Mouse (Mus musculus) CH12.LX (cell line): ENCODE measurements at regions not wholly inside any gene's neighbourhood (a gene's known extent, or its start where the extent isn't known, plus 50 kb on each side); places are given as distances from the start of the nearest gene placed in this dataset.
"Not testable (repeated sequence)": the region's sequence is repeated elsewhere in the genome, so short reads cannot be mapped to it uniquely, and the experiment has no call there.

Experiments used
- DNase-seq: peaks from one replicate; pipeline ENCODE4 v3.0.0-alpha.2; 2013; ENCODE audit errors: extremely low read depth
- H3K27ac ChIP-seq: 2 replicates; pipeline ENCODE4 v1.5.1; 2012; ENCODE audit warnings: low read depth, mild to moderate bottlenecking, control low read depth, moderate library complexity; ENCODE audit not compliant: insufficient read depth
- H3K27me3 ChIP-seq: replicated peaks from 2 replicates; pipeline ENCODE3; 2012; ENCODE audit warnings: inconsistent platforms
- H3K36me3 ChIP-seq, 2 experiments: replicated peaks in 1 of 2; 2 replicates each; pipeline versions ENCODE3 to v1.6.1; 2012; ENCODE audit warnings: inconsistent platforms in 1 of 2, low read length in 1 of 2, mild to moderate bottlenecking in 1 of 2, mixed read lengths in 1 of 2, moderate library complexity in 1 of 2; ENCODE audit not compliant: control insufficient read depth in 1 of 2, insufficient read depth in 1 of 2
- H3K4me1 ChIP-seq, 2 experiments: 2 replicates each; pipeline ENCODE4 v1.6.1; 2012; ENCODE audit warnings: inconsistent platforms in 1 of 2, moderate library complexity in 1 of 2; ENCODE audit not compliant: insufficient read depth in 2 of 2, control insufficient read depth in 1 of 2
- H3K4me2 ChIP-seq: 2 replicates; pipeline ENCODE4 v1.6.1; 2012; ENCODE audit warnings: low read depth, mild to moderate bottlenecking, control low read depth; ENCODE audit not compliant: poor library complexity, insufficient read depth, severe bottlenecking
- H3K4me3 ChIP-seq, 3 experiments: fragments of 150-350 bp in 1 of 3; sonication (generic) in 1 of 3; replicated peaks in 1 of 3; 2 replicates each; pipeline versions ENCODE3 to v1.5.1; 2011 to 2012; ENCODE audit warnings: low read depth in 2 of 3, low read length in 2 of 3, mild to moderate bottlenecking in 2 of 3, moderate library complexity in 2 of 3, control low read depth in 1 of 3, improper control_type of control experiment in 1 of 3, inconsistent platforms in 1 of 3, mixed read lengths in 1 of 3; ENCODE audit not compliant: poor library complexity in 1 of 3
- H3K79me2 ChIP-seq: replicated peaks from 2 replicates; pipeline ENCODE4 v1.6.1; 2012; ENCODE audit warnings: mild to moderate bottlenecking, moderate library complexity; ENCODE audit not compliant: control insufficient read depth, poor library complexity, insufficient read depth, severe bottlenecking; ENCODE audit errors: extremely low read depth
- H3K9ac ChIP-seq: 2 replicates; pipeline ENCODE4 v1.6.1; 2012; ENCODE audit warnings: low read depth, mild to moderate bottlenecking, control low read depth, moderate library complexity; ENCODE audit not compliant: insufficient read depth
- H3K9me3 ChIP-seq: replicated peaks from 2 replicates; pipeline ENCODE3; 2012; ENCODE audit warnings: low read length, inconsistent platforms, mixed read lengths
- E2F4 ChIP-seq: IDR thresholded peaks from 2 replicates; pipeline ENCODE4 v1.6.1; 2011; ENCODE audit warnings: low read depth, low read length, improper control_type of control experiment; ENCODE audit not compliant: insufficient replicate concordance
- ELF1 ChIP-seq: IDR thresholded peaks from 2 replicates; pipeline ENCODE4 v1.6.1; 2014; ENCODE audit warnings: low read depth, mild to moderate bottlenecking, inconsistent platforms, low read length, improper control_type of control experiment
- EP300 ChIP-seq: IDR thresholded peaks from 2 replicates; pipeline ENCODE4 v1.6.1; 2011; ENCODE audit warnings: low read length, improper control_type of control experiment
- KAT2A ChIP-seq: IDR thresholded peaks from 2 replicates; pipeline ENCODE4 v1.6.1; 2012; ENCODE audit warnings: low read length, improper control_type of control experiment, inconsistent platforms; ENCODE audit not compliant: insufficient replicate concordance
- PAX5 ChIP-seq: IDR thresholded peaks from 2 replicates; pipeline ENCODE4 v1.6.1; 2012; ENCODE audit warnings: low read length, inconsistent platforms, mixed read lengths
- POLR2AphosphoS2 ChIP-seq: IDR thresholded peaks from 2 replicates; pipeline ENCODE4 v1.6.1; 2011; ENCODE audit warnings: low read depth, low read length, improper control_type of control experiment
- RCOR1 ChIP-seq: conservative IDR thresholded peaks from 2 replicates; pipeline ENCODE4 v1.6.1; 2012; ENCODE audit warnings: low read depth, mild to moderate bottlenecking, inconsistent platforms, low read length, improper control_type of control experiment
- SIN3A ChIP-seq: IDR thresholded peaks from 2 replicates; pipeline ENCODE4 v1.6.1; 2012; ENCODE audit warnings: low read length, improper control_type of control experiment, inconsistent platforms
- SMC3 ChIP-seq: IDR thresholded peaks from 2 replicates; pipeline ENCODE4 v1.6.1; 2011; ENCODE audit warnings: low read depth, low read length, improper control_type of control experiment
- TBP ChIP-seq: conservative IDR thresholded peaks from 2 replicates; pipeline ENCODE4 v1.6.1; 2011; ENCODE audit warnings: low read depth, low read length, improper control_type of control experiment
- USF2 ChIP-seq: conservative IDR thresholded peaks from 2 replicates; pipeline ENCODE4 v1.6.1; 2011; ENCODE audit warnings: low read depth, low read length, improper control_type of control experiment
- ZMIZ1 ChIP-seq: IDR thresholded peaks from 2 replicates; pipeline ENCODE4 v1.6.1; 2012; ENCODE audit warnings: low read depth, mild to moderate bottlenecking, inconsistent platforms, low read length, improper control_type of control experiment
- ZNF384 ChIP-seq: IDR thresholded peaks from 2 replicates; pipeline ENCODE4 v1.6.1; 2012; ENCODE audit warnings: low read depth, low read length, improper control_type of control experiment, inconsistent platforms
- dilution Hi-C: fragments of 300-500 bp; cut with MboI; formaldehyde crosslinking; loops from 2 replicates; pipeline ENCODE4 v1.14.3; 2020; ENCODE audit warnings: low sequenced_read_pairs; ENCODE audit not compliant: extremely low pct_unique_long_range_greater_than_20kb, extremely low pct_ligation_motif_present
- in situ Hi-C: fragments of 300-500 bp; cut with MboI; formaldehyde crosslinking; loops from 3 replicates; pipeline ENCODE4 v1.14.3; 2019; ENCODE audit warnings: low sequenced_read_pairs, low pct_ligation_motif_present, low pct_unique_long_range_greater_than_20kb, mixed read lengths

DNA sequence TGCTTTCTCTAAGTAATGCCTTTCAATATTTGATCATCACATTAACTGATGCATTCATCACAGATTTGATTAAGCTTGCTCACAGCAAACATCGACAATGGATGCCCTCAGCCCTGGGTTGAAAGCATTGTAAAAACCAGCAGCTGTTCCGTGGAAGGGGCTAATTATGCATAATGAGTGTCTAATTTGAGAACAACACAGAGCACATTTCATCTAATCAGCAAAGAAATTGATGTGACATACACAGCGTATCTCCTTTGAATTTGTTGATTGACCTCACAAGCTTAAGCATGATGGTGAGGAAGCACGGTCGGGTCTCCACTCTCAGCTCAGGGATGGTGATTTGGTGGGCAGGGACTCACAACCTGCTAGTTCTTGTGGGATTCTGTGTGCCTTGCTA is 84.0 kb upstream of the Ttc29 start:
- Histone ChIP-seq H3K4me3 (no peak overlapping the region), H3K4me2 (no peak overlapping the region), H3K27ac (no peak overlapping the region), H3K27me3 (no peaks in the 10 kb centered on the region), H3K9ac (no peak overlapping the region), H3K9me3 (no peaks in the 10 kb centered on the region), H3K4me1 (no peaks in the 10 kb centered on the region), H3K36me3 (no peaks in the 10 kb centered on the region), H3K79me2 (no peaks in the 10 kb centered on the region)
- in situ Hi-C loops: loop anchor here (10.0 kb wide), 1 partner anchor 64 kb away; no protein-coding TSS in a partner anchor
- dilution Hi-C loops: no loop called here
- DNase-seq: no peak
- TF ChIP-seq USF2 (no peak), ELF1 (no peak), KAT2A (no peak)

DNA sequence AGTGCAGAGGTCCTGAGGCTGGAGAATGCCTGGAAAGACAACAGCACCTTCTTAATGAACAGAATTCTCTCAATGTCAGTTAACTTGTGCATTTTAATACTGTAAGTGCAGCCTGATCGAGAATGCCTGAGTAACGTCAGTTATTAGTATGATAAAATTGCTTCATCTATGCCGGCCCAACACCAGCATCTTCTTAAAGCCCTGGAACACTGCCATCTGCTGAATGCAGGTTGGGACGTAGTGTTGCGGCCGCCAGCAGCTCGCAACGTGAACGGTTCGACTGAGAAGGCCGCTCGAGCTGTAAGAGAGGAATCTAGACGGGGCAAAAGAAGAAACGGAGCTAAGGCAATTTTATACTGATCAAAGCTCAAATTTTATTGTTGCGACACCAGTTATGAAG is 73.6 kb upstream of the Ttc29 start:
- H3K9ac ChIP-seq, H3K27me3 ChIP-seq, H3K4me3 ChIP-seq, H3K4me1 ChIP-seq, dilution Hi-C loops, H3K27ac ChIP-seq, H3K36me3 ChIP-seq, DNase-seq, H3K9me3 ChIP-seq, H3K4me2 ChIP-seq, H3K79me2 ChIP-seq, in situ Hi-C loops: not testable (repeated sequence)

DNA sequence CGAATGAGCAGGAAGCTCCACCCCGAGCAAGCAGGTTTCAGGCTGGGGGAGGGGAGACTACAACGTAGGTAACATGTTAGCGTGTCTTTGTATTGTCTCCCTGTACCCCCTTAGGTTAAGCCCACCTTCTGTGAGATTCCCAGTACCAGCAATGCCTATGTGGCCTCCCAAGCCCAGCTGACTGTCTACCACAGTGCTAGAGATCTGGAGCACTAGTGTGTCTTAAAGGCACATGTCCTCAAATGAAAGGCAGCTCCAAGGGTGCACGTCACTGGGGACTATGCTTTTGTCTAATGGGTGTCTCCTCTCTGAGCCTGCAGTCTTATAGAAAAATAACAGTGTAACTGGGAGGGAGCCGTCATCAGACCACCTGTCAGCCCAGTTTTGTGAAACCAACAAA is 65.9 kb upstream of the Ttc29 start:
- in situ Hi-C loops (no loop called here), dilution Hi-C loops (no loop called here)
- no peak overlapping the region for H3K27ac ChIP-seq
- no peak overlapping the region for H3K4me2 ChIP-seq
- no peak for TF ChIP-seq SIN3A
- no peak for TF ChIP-seq ZNF384
- no peak for TF ChIP-seq ELF1
- no peak for TF ChIP-seq RCOR1
- TF ChIP-seq TBP: no peak
- TF ChIP-seq ZMIZ1: no peak
- TF ChIP-seq E2F4: no peak
- TF ChIP-seq SMC3: no peak
- TF ChIP-seq PAX5: no peak
- TF ChIP-seq POLR2AphosphoS2: no peak
- no peak for TF ChIP-seq EP300
- H3K79me2 ChIP-seq: no peaks in the 10 kb centered on the region
- no peaks in the 10 kb centered on the region for H3K27me3 ChIP-seq
- H3K9ac ChIP-seq: no peak overlapping the region
- H3K4me1 ChIP-seq: no peaks in the 10 kb centered on the region
- no peaks in the 10 kb centered on the region for H3K36me3 ChIP-seq
- no peak for DNase-seq
- no peaks in the 10 kb centered on the region for H3K9me3 ChIP-seq
- no peak overlapping the region for H3K4me3 ChIP-seq
